Mouse (Mus musculus) intestine, postnatal 0 days (tissue): ENCODE results near the gene Serpinf2. TPM values are rescaled to one million over a fixed set of nuclear protein-coding genes. Genes with fewer than 3 reads are reported as not detected.

Experiments
- ATAC-seq: fragments of 200-750 bp; cut with Nextera tagmentation; 2 replicates; pipeline ENCODE4 v1.8.0; 2017; ENCODE audit warnings: mild to moderate bottlenecking, moderate TSS enrichment, moderate library complexity
- H3K27ac ChIP-seq: fragments of 300-500 bp; sonication (generic); 2 replicates; pipeline ENCODE4 v1.5.1; 2014; ENCODE audit warnings: mild to moderate bottlenecking, low read depth, low read length, moderate library complexity
- H3K27me3 ChIP-seq: fragments of 300-500 bp; sonication (generic); replicated peaks from 2 replicates; pipeline ENCODE4 v1.6.1; 2014; ENCODE audit warnings: low read length, mixed read lengths; ENCODE audit not compliant: control insufficient read depth, insufficient read depth
- H3K36me3 ChIP-seq: fragments of 300-500 bp; sonication (generic); 2 replicates; pipeline ENCODE4 v1.6.1; 2014; ENCODE audit warnings: mild to moderate bottlenecking, moderate library complexity; ENCODE audit not compliant: control insufficient read depth, insufficient read depth
- H3K4me1 ChIP-seq: fragments of 300-500 bp; sonication (generic); replicated peaks from 2 replicates; pipeline ENCODE4 v1.6.1; 2014; ENCODE audit warnings: antibody characterized with exemption, low read length, mixed read lengths; ENCODE audit not compliant: control insufficient read depth, insufficient read depth
- H3K4me2 ChIP-seq: fragments of 300-500 bp; sonication (generic); replicated peaks from 2 replicates; pipeline ENCODE4 v1.6.1; 2014; ENCODE audit warnings: low read depth, mild to moderate bottlenecking, moderate library complexity
- H3K4me3 ChIP-seq: fragments of 300-500 bp; sonication (generic); 2 replicates; pipeline ENCODE4 v1.5.1; 2014; ENCODE audit warnings: low read depth, low read length
- H3K9ac ChIP-seq: fragments of 300-500 bp; sonication (generic); 2 replicates; pipeline ENCODE4 v1.6.1; 2014; ENCODE audit warnings: mild to moderate bottlenecking, low read depth, low read length
- H3K9me3 ChIP-seq: fragments of 300-500 bp; sonication (generic); 2 replicates; pipeline ENCODE4 v1.6.1; 2016; ENCODE audit warnings: mixed run types; ENCODE audit not compliant: control insufficient read depth
- CTCF ChIP-seq: sonication (generic); IDR thresholded peaks from 2 replicates; pipeline ENCODE4 v1.5.1; 2016; ENCODE audit warnings: low read depth, mild to moderate bottlenecking, control low read depth, antibody characterized with exemption, moderate library complexity
- WGBS: fragments of 180-500 bp; shearing (Covaris S2); extraction: QIAGEN DNeasy Blood & Tissue Kit; methylation state at CpG from one replicate; pipeline ENCODE4 v1.1.7; 2014; 5-methylcytosine and 5-hydroxymethylcytosine counted together
- polyA plus RNA-seq: library from polyadenylated mRNA; unstranded; fragments of >200 nt; fragmentation: Nextera tagmentation; extraction: Ambion mirVana; gene quantifications from 2 replicates; pipeline ENCODE4 v1.2.1, GENCODE M21; 2015

The Serpinf2 gene
- polyA plus RNA-seq, 1 experiment from 2014 or later: 2.7 TPM

DNA sequence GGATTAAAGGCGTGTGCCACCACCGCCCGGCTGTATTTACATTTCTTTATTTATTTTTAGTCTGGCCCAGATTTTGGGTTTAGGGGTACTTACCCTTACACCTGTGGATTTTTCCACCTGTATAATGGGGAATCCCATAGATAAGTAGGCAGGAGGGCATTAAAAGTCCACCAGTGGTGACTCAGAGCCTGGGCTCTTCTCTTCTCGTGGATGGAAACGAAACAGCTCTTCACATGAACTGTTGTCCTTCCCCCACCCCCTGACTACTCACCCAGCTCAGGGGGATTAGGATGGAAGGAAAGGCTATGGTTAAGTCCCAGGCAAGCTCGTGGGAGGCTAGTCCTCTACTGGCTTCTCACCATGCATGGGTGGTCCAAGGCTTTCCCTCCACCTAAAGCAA, 25.0 kb upstream of the Serpinf2 start:
- no peak overlapping the region for H3K27ac ChIP-seq
- H3K4me2 ChIP-seq: no peak overlapping the region; the same call in 1 of the 2 replicates
- peaks cover 19% of the 10 kb centered on the region; the same call in 1 of the 2 replicates for H3K4me1 ChIP-seq
- H3K9me3 ChIP-seq: no peaks in the 10 kb centered on the region
- no peak overlapping the region for H3K4me3 ChIP-seq
- no peak for TF ChIP-seq CTCF
- H3K9ac ChIP-seq: no peak overlapping the region
- no peak for ATAC-seq
- H3K36me3 ChIP-seq: peaks cover 19% of the 10 kb centered on the region
- 86% methylated on average over 6 of the region's 6 CpGs for WGBS
- no peaks in the 10 kb centered on the region for H3K27me3 ChIP-seq

DNA sequence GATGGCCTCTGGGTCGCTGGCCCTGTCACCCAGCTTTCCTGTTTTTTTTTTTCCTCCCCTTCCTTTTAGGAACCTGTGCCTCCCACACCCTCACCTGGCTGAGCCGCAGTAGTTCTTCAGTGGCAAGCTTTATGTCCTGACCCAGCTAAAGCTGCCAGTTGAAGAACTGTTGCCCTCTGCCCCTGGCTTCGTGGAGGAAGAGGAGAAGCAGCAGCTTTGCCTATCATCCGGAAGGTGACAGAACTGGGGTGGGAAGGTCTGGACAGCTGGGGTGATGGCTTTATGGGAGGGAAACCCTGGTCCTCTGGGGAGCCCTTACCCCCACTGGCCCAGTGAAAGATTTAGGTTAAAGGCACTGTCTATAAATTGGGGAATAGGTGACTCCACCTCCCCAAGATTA, 24.2 kb upstream of the Serpinf2 start:
- Histone ChIP-seq H3K4me3 (peak overlapping the region; percentile 87), H3K27me3 (no peaks in the 10 kb centered on the region), H3K27ac (0 out of 2 replicates have a peak overlapping the region, but pooled peaks have one; percentile 97), H3K4me2 (peak overlapping the region; percentile 91), H3K9ac (no peak overlapping the region), H3K36me3 (peaks cover 19% of the 10 kb centered on the region), H3K9me3 (no peaks in the 10 kb centered on the region), H3K4me1 (peaks cover 19% of the 10 kb centered on the region; the same call in 1 of the 2 replicates)
- ATAC-seq: no peak
- 34% methylated on average over 4 of the region's 4 CpGs for WGBS
- TF ChIP-seq CTCF: no peak

DNA sequence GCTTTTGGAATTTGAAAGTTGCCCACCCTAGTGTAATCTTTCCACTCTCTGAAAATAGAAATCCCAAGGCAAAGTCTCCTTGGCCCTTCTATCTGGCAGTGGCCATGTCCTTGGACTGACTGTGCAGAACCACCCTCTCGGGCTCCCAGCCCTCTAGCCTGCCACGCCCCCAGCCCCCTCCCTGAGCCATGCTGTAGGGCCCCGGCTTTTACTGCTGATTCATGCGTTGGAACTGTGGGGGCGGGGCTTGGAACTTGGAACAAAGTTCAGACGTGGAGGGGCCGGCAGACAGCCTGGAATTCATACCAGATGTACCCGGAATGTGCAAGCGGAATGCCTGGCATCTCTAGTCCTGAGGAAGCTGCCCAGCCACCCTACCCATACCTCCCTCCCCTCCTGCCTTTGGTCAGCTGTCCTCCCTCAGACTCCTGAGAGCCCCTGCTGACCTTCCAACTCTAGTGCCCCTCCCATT, 23.5 kb upstream of the Serpinf2 start:
- TF ChIP-seq CTCF: no peak
- H3K9me3 ChIP-seq: no peaks in the 10 kb centered on the region
- H3K4me3 ChIP-seq: peak overlapping the region; percentile 87
- 0 out of 2 replicates have a peak, but pooled peaks cover 16% of the 10 kb centered on the region for H3K4me1 ChIP-seq
- WGBS: 2% methylated on average over 9 of the region's 9 CpGs
- peak overlapping the region; percentile 91 for H3K4me2 ChIP-seq
- H3K36me3 ChIP-seq: peaks cover 19% of the 10 kb centered on the region
- ATAC-seq: peak; percentile 53
- H3K27ac ChIP-seq: peak overlapping the region; percentile 97
- H3K9ac ChIP-seq: peak overlapping the region; percentile 92; the same call in 1 of the 2 replicates
- no peaks in the 10 kb centered on the region for H3K27me3 ChIP-seq

DNA sequence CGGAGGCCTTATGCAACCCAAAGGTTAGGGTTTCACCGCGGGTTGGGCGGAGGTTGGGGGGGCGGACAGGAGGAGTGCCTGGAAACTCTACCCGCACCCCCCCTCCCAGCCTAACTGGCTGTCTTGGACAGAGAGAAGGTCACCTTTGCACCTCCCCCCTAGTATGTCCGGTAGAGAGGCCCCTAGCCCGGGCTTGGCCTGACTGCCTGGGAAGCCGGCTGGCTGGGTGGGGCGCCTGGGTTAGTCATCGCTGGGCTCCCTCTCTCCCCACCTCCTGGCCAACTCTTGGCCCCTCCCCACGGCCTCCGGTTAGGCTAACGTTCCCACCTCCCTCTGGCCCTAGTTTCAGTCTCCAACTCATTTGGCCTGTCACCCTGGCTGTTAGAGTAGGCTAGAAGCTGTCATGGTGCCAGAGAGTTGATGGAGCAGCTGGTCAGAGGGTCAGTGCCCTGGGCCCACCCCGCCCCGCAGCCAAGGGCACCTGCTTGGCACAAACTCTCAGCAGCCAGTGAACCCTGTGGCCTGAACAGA, 22.9 kb upstream of the Serpinf2 start:
- peak overlapping the region; percentile 97 for H3K27ac ChIP-seq
- H3K4me2 ChIP-seq: peak overlapping the region; percentile 91
- peak overlapping the region; percentile 92 for H3K9ac ChIP-seq
- 3% methylated on average over 16 of the region's 16 CpGs for WGBS
- no peaks in the 10 kb centered on the region for H3K27me3 ChIP-seq
- peak; percentile 41 for ATAC-seq
- H3K36me3 ChIP-seq: peaks cover 19% of the 10 kb centered on the region
- no peak for TF ChIP-seq CTCF
- H3K4me1 ChIP-seq: 0 out of 2 replicates have a peak, but pooled peaks cover 10% of the 10 kb centered on the region
- peak overlapping the region; percentile 87 for H3K4me3 ChIP-seq
- H3K9me3 ChIP-seq: no peaks in the 10 kb centered on the region

DNA sequence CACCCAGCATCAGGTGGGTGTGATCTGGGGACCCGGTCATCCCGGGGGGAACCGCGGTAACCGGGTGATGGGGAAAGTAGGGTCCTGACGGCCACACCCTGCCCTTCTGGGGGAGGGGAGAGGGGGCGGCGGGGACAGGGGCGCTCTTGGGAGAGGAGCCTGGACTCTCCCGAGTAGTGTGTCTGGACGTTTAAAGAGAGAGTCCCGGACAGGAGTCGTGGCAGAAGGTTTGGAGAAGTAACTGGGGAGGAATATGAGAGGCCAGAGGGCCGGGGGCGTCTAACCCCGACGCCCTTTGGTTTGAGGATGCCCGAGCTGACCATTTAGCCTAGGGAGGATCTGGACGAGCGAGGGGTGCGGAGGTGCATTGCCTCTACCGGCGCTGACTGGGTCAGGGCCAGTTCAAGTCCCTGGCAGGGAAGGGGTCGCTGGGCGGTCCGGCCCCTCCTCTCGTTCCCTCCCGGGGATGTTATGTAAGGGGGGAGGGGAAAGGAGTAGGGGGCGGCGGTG, 22.4 kb upstream of the Serpinf2 start:
- under 1% methylated on average over 30 of the region's 30 CpGs for WGBS
- no peak for TF ChIP-seq CTCF
- H3K4me2 ChIP-seq: peak overlapping the region; percentile 91
- no peaks in the 10 kb centered on the region for H3K9me3 ChIP-seq
- H3K27me3 ChIP-seq: no peaks in the 10 kb centered on the region
- peak overlapping the region; percentile 97 for H3K27ac ChIP-seq
- peak overlapping the region; percentile 92 for H3K9ac ChIP-seq
- 0 out of 2 replicates have a peak, but pooled peaks have one; percentile 1 for ATAC-seq
- H3K36me3 ChIP-seq: peaks cover 19% of the 10 kb centered on the region
- peak overlapping the region; percentile 87 for H3K4me3 ChIP-seq
- 0 out of 2 replicates have a peak, but pooled peaks cover 10% of the 10 kb centered on the region for H3K4me1 ChIP-seq

DNA sequence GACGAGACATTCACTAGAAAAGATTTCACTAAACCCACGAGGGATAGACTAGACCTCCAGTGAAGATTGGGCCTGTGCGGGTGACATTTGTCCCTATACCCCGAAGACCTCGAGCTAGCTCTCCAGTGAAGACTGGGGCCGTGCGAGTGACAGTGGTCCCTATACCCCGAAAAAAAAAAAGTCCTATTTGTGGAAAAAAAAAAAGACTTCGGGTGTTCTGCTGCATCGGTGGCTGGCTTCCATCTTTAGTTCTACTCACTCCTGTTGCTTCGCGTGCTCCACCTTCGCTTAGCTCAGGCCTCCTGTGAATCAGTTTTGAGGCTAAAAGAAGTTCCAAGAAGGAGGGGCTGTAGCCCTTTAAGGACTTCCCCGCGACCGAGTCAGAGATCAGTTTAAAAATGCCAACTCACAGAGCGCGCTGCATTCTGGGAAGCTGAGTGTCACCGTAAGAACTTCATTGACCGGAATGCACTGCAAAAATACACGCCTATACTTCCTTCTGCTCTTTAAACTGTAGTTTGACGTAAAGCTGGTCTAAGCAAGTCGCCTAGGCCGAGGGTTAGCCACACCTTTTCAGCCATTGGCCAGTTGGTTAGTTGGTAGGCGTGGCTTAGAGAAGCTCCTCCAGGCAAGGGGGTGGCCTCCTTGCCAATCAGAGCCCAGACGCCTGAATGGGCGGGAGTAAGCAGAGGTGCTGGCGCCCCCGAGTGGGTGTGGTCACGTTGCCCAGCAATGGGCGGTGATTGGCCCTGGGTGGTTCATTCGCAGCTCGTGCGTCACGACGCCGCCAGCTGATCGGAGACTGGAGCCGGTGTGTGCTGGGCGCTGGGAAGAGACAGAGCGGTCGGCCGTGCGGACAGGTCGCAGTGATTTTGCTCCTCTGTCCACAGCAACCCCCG, 21.7 kb upstream of the Serpinf2 start, which contains the start of gene Tlcd2:
Gene Tlcd2 (plus strand): TSS at position 872 of the 899 bp plus-strand sequence.
- H3K9me3 ChIP-seq: no peaks in the 10 kb centered on the region
- H3K4me1 ChIP-seq: 0 out of 2 replicates have a peak, but pooled peaks cover 10% of the 10 kb centered on the region
- peak; percentile 27; the same call in 1 of the 2 replicates for TF ChIP-seq CTCF
- H3K36me3 ChIP-seq: peaks cover 19% of the 10 kb centered on the region
- peak within 1 kb of the TSS; percentile 91 for H3K4me2 ChIP-seq
- peak within 1 kb of the TSS; percentile 97 for H3K27ac ChIP-seq
- no peaks in the 10 kb centered on the region for H3K27me3 ChIP-seq
- ATAC-seq: peak; percentile 84
- H3K9ac ChIP-seq: peak within 1 kb of the TSS; percentile 92
- WGBS: under 1% methylated on average over 46 of the region's 46 CpGs
- H3K4me3 ChIP-seq: peak within 1 kb of the TSS; percentile 87
